In genomic region chr4:116133126-116133525, GRCm38 (mm10) we compare ENCODE assay signal across 43 mouse cellular contexts. TPM values are rescaled to one million over a fixed set of nuclear protein-coding genes. Genes with fewer than 3 reads are reported as not detected.
"Had no signal": no experiment of that assay in that cellular context is flagged by ENCODE, and none has a peak within 500 bp of the region (broad histone marks: within the 10 kb centered on the region; RNA-seq: fewer than 3 reads in every experiment).

No protein-coding gene starts in this region.

- ATAC-seq: inflammation-experienced regulatory T-cells, adult 6 months; intestine, embryonic 15.5 days; intestine, postnatal 0 days; liver, embryonic 12.5 days had no signal

- H3K4me3 ChIP-seq: heart, embryonic 10.5 days; heart, embryonic 12.5 days; hindbrain, embryonic 10.5 days; hindbrain, embryonic 12.5 days; intestine, embryonic 15.5 days; kidney, embryonic 15.5 days; limb, embryonic 13.5 days; limb, embryonic 15.5 days; liver, embryonic 12.5 days had no signal

- H3K4me1 ChIP-seq: hindbrain, embryonic 12.5 days; intestine, embryonic 15.5 days; kidney, embryonic 15.5 days; limb, embryonic 13.5 days; limb, embryonic 15.5 days; liver, embryonic 12.5 days had no signal

- H3K4me2 ChIP-seq: heart, embryonic 12.5 days; hindbrain, embryonic 12.5 days; intestine, embryonic 15.5 days; kidney, embryonic 15.5 days; limb, embryonic 13.5 days; limb, embryonic 15.5 days; liver, embryonic 12.5 days had no signal

- H3K36me3 ChIP-seq: hindbrain, embryonic 12.5 days; intestine, embryonic 15.5 days; kidney, embryonic 15.5 days; limb, embryonic 13.5 days had no signal

- H3K9ac ChIP-seq: heart, embryonic 12.5 days; hindbrain, embryonic 12.5 days; intestine, embryonic 15.5 days; kidney, embryonic 15.5 days; limb, embryonic 13.5 days; limb, embryonic 15.5 days; liver, embryonic 12.5 days; liver, embryonic 14.5 days had no signal

- H3K27ac ChIP-seq: heart, embryonic 10.5 days; hindbrain, embryonic 10.5 days; hindbrain, embryonic 12.5 days; intestine, embryonic 15.5 days; kidney, embryonic 15.5 days; kidney, postnatal 0 days; limb, embryonic 13.5 days; limb, embryonic 15.5 days; liver, embryonic 12.5 days; liver, embryonic 14.5 days had no signal

- DNase-seq: gastrocnemius, postnatal 10 days; gastrocnemius, postnatal 25 days; heart, adult 18-20 months; heart, postnatal 10 days; heart, postnatal 4 days; kidney, adult 18-20 months; kidney, adult 9 months; kidney, postnatal 14 days; kidney, postnatal 36 days; layer of hippocampus, adult 9-11 months; layer of hippocampus, postnatal 36 days; left cerebral cortex, postnatal 4 days had no signal

- H3K9me3 ChIP-seq: heart, embryonic 10.5 days; heart, embryonic 12.5 days; hindbrain, embryonic 10.5 days; hindbrain, embryonic 12.5 days; intestine, embryonic 15.5 days; kidney, embryonic 15.5 days; limb, embryonic 13.5 days; limb, embryonic 15.5 days; liver, embryonic 12.5 days had no signal

- H3K27me3 ChIP-seq: heart, embryonic 12.5 days; hindbrain, embryonic 12.5 days; intestine, embryonic 15.5 days; kidney, embryonic 15.5 days; limb, embryonic 13.5 days; limb, embryonic 15.5 days; liver, embryonic 12.5 days had no signal

RNA-seq across cellular contexts. Expression of gene Lurap1, which starts 18.0 kb away (rescaled TPM):
- total RNA-seq: granulocyte monocyte progenitor cell, adult 5-6 weeks had no signal

RNA-seq across cellular contexts. Expression of gene Tspan1, which starts 34.3 kb away (rescaled TPM):
- total RNA-seq: gastrocnemius, adult 18-20 months; gastrocnemius, postnatal 10 days; gastrocnemius, postnatal 25 days; gastrocnemius, postnatal 4 days; granulocyte monocyte progenitor cell, adult 5-6 weeks; heart, postnatal 25 days; heart, postnatal 4 days; layer of hippocampus, adult 18-20 months; layer of hippocampus, adult 8-10 months; layer of hippocampus, postnatal 14 days; layer of hippocampus, postnatal 36 days; left cerebral cortex, postnatal 4 days had no signal
- polyA plus RNA-seq: heart, embryonic 12.5 days; hindbrain, embryonic 10.5 days; inflammation-experienced regulatory T-cells, adult 6 months; liver, embryonic 12.5 days; liver, embryonic 14.5 days had no signal

RNA-seq across cellular contexts. Expression of gene 1700042G07Rik, which starts 40.0 kb away (rescaled TPM):
- total RNA-seq: gastrocnemius, adult 18-20 months; gastrocnemius, postnatal 10 days; gastrocnemius, postnatal 25 days; gastrocnemius, postnatal 4 days; granulocyte monocyte progenitor cell, adult 5-6 weeks; heart, adult 18-20 months; heart, adult 8-10 months; heart, postnatal 10 days; heart, postnatal 25 days; heart, postnatal 4 days; layer of hippocampus, adult 18-20 months; layer of hippocampus, adult 8-10 months; layer of hippocampus, postnatal 14 days; layer of hippocampus, postnatal 36 days; left cerebral cortex, adult 18-20 months; left cerebral cortex, adult 8-10 months; left cerebral cortex, postnatal 10 days; left cerebral cortex, postnatal 25 days; left cerebral cortex, postnatal 4 days; liver, adult 2 months had no signal
- polyA plus RNA-seq: heart, embryonic 10.5 days; heart, embryonic 12.5 days; heart, embryonic 14.5 days; heart, embryonic 16.5 days; hindbrain, embryonic 10.5 days; hindbrain, embryonic 12.5 days; inflammation-experienced regulatory T-cells, adult 6 months; intestine, embryonic 15.5 days; intestine, postnatal 0 days; kidney, embryonic 15.5 days; kidney, postnatal 0 days; large intestine, adult 2 months; limb, embryonic 11.5 days; limb, embryonic 13.5 days; limb, embryonic 15.5 days; liver, adult 2 months; liver, embryonic 12.5 days; liver, embryonic 14.5 days; liver, embryonic 16.5 days had no signal
